Mouse (Mus musculus) stomach, postnatal 0 days (tissue): ENCODE data around the gene Arhgef25. TPM values are rescaled to one million over a fixed set of nuclear protein-coding genes. Genes with fewer than 3 reads are reported as not detected.
"Not testable (repeated sequence)": the region's sequence is repeated elsewhere in the genome, so short reads cannot be mapped to it uniquely, and the experiment has no call there.

ENCODE experiments used
- ATAC-seq: fragments of 200-750 bp; cut with Nextera tagmentation; 2 replicates; pipeline ENCODE4 v1.8.0; 2017; ENCODE audit not compliant: low FRiP score, low TSS enrichment
- DNase-seq: peaks from one replicate; pipeline ENCODE4 v3.0.0-alpha.2; 2016; ENCODE audit warnings: low spot score
- H3K27ac ChIP-seq: fragments of 300-500 bp; sonication (generic); replicated peaks from 2 replicates; pipeline ENCODE4 v1.5.1; 2014; ENCODE audit warnings: mild to moderate bottlenecking, control low read depth
- H3K27me3 ChIP-seq: fragments of 300-500 bp; sonication (generic); 2 replicates; pipeline ENCODE4 v1.6.1; 2014; ENCODE audit warnings: low read length; ENCODE audit not compliant: control insufficient read depth, insufficient read depth
- H3K36me3 ChIP-seq: fragments of 300-500 bp; sonication (generic); 2 replicates; pipeline ENCODE4 v1.6.1; 2014; ENCODE audit warnings: low read length, mixed read lengths; ENCODE audit not compliant: control insufficient read depth, insufficient read depth
- H3K4me1 ChIP-seq: fragments of 300-500 bp; sonication (generic); replicated peaks from 2 replicates; pipeline ENCODE4 v1.6.1; 2014; ENCODE audit warnings: antibody characterized with exemption; ENCODE audit not compliant: control insufficient read depth, insufficient read depth
- H3K4me2 ChIP-seq: fragments of 300-500 bp; sonication (generic); replicated peaks from 2 replicates; pipeline ENCODE4 v1.6.1; 2014; ENCODE audit warnings: low read depth, mild to moderate bottlenecking, control low read depth, moderate library complexity
- H3K4me3 ChIP-seq: fragments of 300-500 bp; sonication (generic); 2 replicates; pipeline ENCODE4 v1.5.1; 2014; ENCODE audit warnings: low read depth, low read length, control low read depth
- H3K9ac ChIP-seq: fragments of 300-500 bp; sonication (generic); 2 replicates; pipeline ENCODE4 v1.6.1; 2014; ENCODE audit warnings: mild to moderate bottlenecking, low read length, control low read depth, mixed read lengths
- H3K9me3 ChIP-seq: fragments of 300-500 bp; sonication (generic); 2 replicates; pipeline ENCODE4 v1.6.1; 2016; ENCODE audit warnings: low read length; ENCODE audit not compliant: control insufficient read depth
- CTCF ChIP-seq: IDR thresholded peaks from 2 replicates; pipeline ENCODE4 v1.5.1; 2016; ENCODE audit warnings: antibody characterized with exemption, low read depth, mild to moderate bottlenecking, moderate library complexity
- EP300 ChIP-seq: optimal IDR thresholded peaks from 2 replicates; pipeline ENCODE3; 2016; ENCODE audit warnings: antibody characterized with exemption
- WGBS: fragments of 180-500 bp; shearing (Covaris S2); extraction: QIAGEN DNeasy Blood & Tissue Kit; methylation state at CpG from one replicate; pipeline ENCODE4 v1.1.7; 2014; 5-methylcytosine and 5-hydroxymethylcytosine counted together
- polyA plus RNA-seq: library from polyadenylated mRNA; unstranded; fragments of >200 nt; fragmentation: Nextera tagmentation; extraction: Ambion mirVana; gene quantifications from 2 replicates; pipeline ENCODE4 v1.2.1, GENCODE M21; 2015

Gene Arhgef25
- polyA plus RNA-seq, 1 experiment from 2014 or later, result 25.3 TPM

DNA sequence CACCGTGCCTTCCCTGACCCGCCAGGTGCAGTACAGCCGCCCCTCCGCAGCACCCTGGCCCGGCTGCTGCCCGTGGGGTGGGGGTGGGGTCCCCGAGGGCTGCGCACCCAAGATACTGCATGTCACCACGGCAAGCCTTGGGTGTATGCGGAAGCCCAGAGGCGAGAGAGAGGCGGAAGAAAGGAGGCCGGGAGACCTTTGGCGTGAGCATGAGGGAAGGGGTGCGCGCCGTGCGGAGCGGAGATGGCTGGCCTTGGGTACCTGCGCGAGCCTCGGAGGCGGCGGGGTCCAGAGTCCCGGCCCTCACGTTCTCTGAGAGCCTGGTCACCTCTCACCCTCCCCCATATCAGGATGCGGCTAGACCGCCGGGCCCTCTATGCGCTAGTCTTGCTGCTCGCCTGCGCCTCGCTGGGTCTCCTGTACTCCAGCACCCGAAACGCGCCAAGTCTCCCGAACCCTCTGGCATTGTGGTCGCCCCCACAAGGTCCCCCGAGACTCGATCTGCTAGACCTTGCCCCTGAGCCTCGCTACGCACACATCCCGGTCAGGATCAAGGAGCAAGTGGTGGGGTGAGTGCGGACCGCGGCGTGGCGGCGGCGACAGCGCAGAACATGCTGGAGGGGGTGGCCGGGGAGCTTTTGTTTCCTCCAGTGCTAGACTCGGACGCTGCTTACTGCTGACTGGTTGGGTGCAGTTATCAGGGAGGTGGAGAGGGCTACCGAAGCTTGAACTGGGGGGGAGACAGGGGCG, 24.1 kb downstream of the Arhgef25 start:
- H3K27ac ChIP-seq, result peak overlapping the region; percentile 88
- 0 out of 2 replicates have a peak, but pooled peaks cover 6% of the 10 kb centered on the region for H3K4me1 ChIP-seq
- TF ChIP-seq CTCF (0 out of 2 replicates have a peak, but pooled peaks have one; percentile 1), EP300 (no peak)
- no peaks in the 10 kb centered on the region for H3K27me3 ChIP-seq
- peak; percentile 55 for ATAC-seq
- H3K36me3 ChIP-seq, result no peaks in the 10 kb centered on the region
- H3K4me2 ChIP-seq, result peak overlapping the region; percentile 99
- peak overlapping the region; percentile 61 for H3K4me3 ChIP-seq
- under 1% methylated on average over 50 of the region's 56 CpGs for WGBS
- peak overlapping the region; percentile 77 for H3K9ac ChIP-seq
- DNase-seq, result peak; percentile 73
- H3K9me3 ChIP-seq, result no peaks in the 10 kb centered on the region

DNA sequence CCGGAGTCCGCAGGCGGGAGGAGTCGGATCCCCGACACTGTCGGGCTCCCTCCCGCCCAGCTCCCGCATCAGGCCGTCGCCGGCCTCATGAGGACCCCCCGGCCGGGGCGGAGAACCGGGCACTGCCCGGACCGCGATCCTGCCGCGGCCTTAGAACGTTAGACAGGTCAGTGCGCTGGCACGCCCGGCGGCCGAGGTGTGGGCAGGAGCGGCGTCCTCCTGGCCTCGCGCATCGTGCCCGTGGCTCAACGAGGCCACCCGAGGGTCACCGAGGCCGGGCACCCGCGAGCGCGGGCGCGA, 24.6 kb downstream of the Arhgef25 start:
- no peaks in the 10 kb centered on the region for H3K27me3 ChIP-seq
- no peak for TF ChIP-seq EP300
- TF ChIP-seq CTCF, result no peak
- no peaks in the 10 kb centered on the region for H3K36me3 ChIP-seq
- peak overlapping the region; percentile 77 for H3K9ac ChIP-seq
- no peak for DNase-seq
- H3K4me3 ChIP-seq, result peak overlapping the region; percentile 61
- ATAC-seq, result no peak; the same call in none of the 2 replicates
- H3K4me1 ChIP-seq, result 0 out of 2 replicates have a peak, but pooled peaks cover 4% of the 10 kb centered on the region
- WGBS, result under 1% methylated on average over 20 of the region's 42 CpGs
- peak overlapping the region; percentile 88 for H3K27ac ChIP-seq
- H3K4me2 ChIP-seq, result peak overlapping the region; percentile 99
- no peaks in the 10 kb centered on the region for H3K9me3 ChIP-seq

DNA sequence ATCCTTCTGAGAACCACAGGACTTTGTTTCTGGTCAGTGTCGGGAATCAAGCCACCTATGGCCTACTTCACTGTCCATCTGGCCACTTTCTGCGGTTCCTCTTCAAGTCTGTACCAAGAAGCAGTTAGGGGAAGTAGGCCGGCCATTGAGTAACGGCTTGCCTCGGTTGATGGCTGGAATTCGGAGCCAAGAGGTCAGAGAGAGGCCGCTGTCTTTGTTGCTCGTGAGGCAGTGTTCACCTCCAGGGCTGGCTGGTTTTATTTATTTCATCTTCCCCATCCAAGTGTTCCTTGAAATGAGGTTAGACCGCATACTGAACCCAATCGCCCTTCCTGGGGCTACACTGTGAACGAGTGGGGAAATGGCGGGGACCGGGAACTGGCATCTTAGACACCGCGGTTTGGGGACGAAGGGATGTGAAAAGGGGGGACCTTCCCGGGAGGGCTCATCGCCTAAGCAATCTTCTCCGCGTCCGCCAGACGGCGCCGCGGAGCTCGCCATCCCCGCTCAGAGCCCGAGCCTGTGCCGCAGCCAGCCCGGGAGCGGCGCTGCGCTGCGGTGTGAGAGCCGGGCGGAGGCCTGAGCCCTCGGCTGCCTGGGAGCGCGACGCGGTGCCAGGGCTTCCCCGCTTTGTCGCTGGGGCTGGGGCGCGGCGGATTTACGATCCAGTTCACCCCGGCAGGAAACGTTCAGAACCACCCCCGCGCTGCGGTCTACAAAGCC, 25.1 kb downstream of the Arhgef25 start, which contains the start of gene B4galnt1:
Gene B4galnt1, plus strand, starts transcription at position 595 of the 723 bp plus-strand sequence.
- H3K36me3 ChIP-seq, result no peaks in the 10 kb centered on the region
- H3K4me1 ChIP-seq, result 0 out of 2 replicates have a peak, but pooled peaks cover 4% of the 10 kb centered on the region
- ATAC-seq (peak; percentile 83), DNase-seq (peak; percentile 87)
- TF ChIP-seq CTCF (peak; percentile 86), EP300 (no peak)
- peak within 1 kb of the TSS; percentile 88 for H3K27ac ChIP-seq
- no peaks in the 10 kb centered on the region for H3K27me3 ChIP-seq
- WGBS, result 5% methylated on average over 37 of the region's 52 CpGs
- peak within 1 kb of the TSS; percentile 61 for H3K4me3 ChIP-seq
- H3K4me2 ChIP-seq, result peak within 1 kb of the TSS; percentile 99
- H3K9ac ChIP-seq, result peak within 1 kb of the TSS; percentile 77
- H3K9me3 ChIP-seq, result no peaks in the 10 kb centered on the region

DNA sequence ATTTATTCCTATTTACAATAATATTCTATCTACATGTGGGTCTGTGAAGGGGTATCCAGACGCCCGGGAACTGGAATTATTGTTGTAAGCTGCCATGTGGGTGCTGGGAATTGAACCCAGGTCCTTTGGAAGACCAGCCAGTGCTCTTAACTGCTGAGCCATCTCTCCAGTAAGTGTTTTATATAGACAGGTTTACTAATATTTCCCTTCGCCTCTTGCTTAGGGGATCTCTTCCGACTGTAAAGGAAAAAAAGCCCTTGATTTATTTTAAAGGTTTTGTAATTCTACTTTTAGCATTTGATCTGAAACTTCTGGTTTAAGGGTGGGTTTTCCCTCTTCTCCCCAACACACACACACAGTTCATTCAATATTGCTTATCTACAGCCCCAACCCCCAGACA, 25.7 kb downstream of the Arhgef25 start:
- H3K9me3 ChIP-seq, result no peaks in the 10 kb centered on the region
- H3K27me3 ChIP-seq, result no peaks in the 10 kb centered on the region
- WGBS, result 91% methylated on average over 4 of the region's 4 CpGs
- no peak overlapping the region for H3K27ac ChIP-seq
- no peak overlapping the region for H3K4me2 ChIP-seq
- H3K36me3 ChIP-seq, result no peaks in the 10 kb centered on the region
- DNase-seq (no peak), ATAC-seq (no peak)
- no peak overlapping the region for H3K9ac ChIP-seq
- TF ChIP-seq CTCF (no peak), EP300 (no peak)
- no peak overlapping the region for H3K4me3 ChIP-seq
- H3K4me1 ChIP-seq, result 0 out of 2 replicates have a peak, but pooled peaks cover 4% of the 10 kb centered on the region

DNA sequence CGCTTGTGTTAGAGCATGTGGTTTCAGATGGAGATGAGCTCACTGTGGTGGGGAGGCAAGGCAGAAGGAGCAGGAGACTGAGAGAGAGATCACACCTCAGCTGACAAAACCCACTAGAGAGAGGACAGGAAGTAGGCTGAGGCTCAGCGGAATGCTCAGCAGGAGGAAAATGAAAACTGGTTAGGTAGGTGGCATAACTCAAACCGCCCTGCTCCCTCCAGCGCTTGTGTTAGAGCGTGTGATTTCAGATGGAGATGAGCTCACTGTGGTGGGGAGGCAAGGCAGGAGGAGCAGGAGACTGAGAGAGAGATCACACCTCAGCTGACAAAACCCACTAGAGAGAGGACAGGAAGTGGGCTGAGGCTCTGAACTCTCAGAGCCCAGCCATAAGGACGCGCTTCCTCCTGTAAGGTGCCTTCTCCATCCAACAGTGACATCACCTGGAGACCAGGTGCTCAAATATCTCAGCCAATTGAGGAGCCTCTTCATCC, 27.1 kb downstream of the Arhgef25 start:
- H3K27me3 ChIP-seq, H3K9ac ChIP-seq, H3K4me1 ChIP-seq, H3K27ac ChIP-seq, ATAC-seq, H3K4me3 ChIP-seq, H3K4me2 ChIP-seq, DNase-seq, H3K9me3 ChIP-seq, H3K36me3 ChIP-seq: not testable (repeated sequence)
- 42% methylated on average over 7 of the region's 7 CpGs for WGBS

DNA sequence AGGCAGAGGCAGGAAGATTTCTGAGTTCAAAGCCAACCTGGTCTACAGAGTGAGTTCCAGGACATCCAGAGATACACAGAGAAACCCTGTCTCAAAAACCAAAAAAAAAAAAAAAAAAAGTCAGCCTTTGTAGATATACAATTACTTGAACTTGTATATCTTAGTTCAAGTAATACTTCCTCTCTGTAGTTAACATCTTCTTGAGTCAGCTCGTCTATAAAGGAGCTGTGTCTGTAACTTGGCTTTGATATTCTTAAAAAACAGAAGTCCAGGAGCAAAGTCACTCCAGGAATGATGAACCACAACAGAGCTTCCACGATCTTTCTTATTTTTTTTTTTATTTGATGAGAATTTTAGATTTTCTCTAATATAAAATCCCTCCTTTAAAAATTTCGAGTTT, 29.2 kb downstream of the Arhgef25 start:
- Histone ChIP-seq H3K9me3 (no peaks in the 10 kb centered on the region), H3K4me1 (0 out of 2 replicates have a peak, but pooled peaks cover 4% of the 10 kb centered on the region), H3K9ac (no peak overlapping the region), H3K4me2 (no peak overlapping the region), H3K36me3 (no peaks in the 10 kb centered on the region), H3K4me3 (no peak overlapping the region), H3K27ac (no peak overlapping the region), H3K27me3 (no peaks in the 10 kb centered on the region)
- no peak for TF ChIP-seq CTCF
- no peak for TF ChIP-seq EP300
- ATAC-seq (no peak), DNase-seq (no peak)
- 70% methylated on average over 3 of the region's 3 CpGs for WGBS
